Mouse (Mus musculus) c-Kit-negative CD71-positive TER-119-positive erythroid progenitor cells, embryonic 14.5 days (primary cell): ENCODE results near the gene Tmem161a.

ENCODE experiments used
- DNase-seq: peaks from one replicate; pipeline ENCODE4 v3.0.0-alpha.2; 2013; ENCODE audit warnings: low read depth, low spot score

The Tmem161a gene

GRCm38 (mm10) chr8:70172043-70172681 is at the start of gene Tmem161a:
Tmem161a (plus strand) TSS chr8:70172356.
- peak; percentile 93 for DNase-seq

- DNase-seq = no peak
These were observed 49.3 kb upstream of the Tmem161a start for GRCm38 (mm10) chr8:70122863-70123262.

GRCm38 (mm10) chr8:70124992-70125391 is 47.2 kb upstream of the Tmem161a start:
- no peak for DNase-seq

- no peak for DNase-seq
These were observed 43.7 kb upstream of the Tmem161a start for GRCm38 (mm10) chr8:70128435-70128834.

GRCm38 (mm10) chr8:70129309-70129952 is 42.7 kb upstream of the Tmem161a start:
- no peak for DNase-seq

- DNase-seq = no peak
These were observed 42.1 kb upstream of the Tmem161a start for GRCm38 (mm10) chr8:70130066-70130465.

GRCm38 (mm10) chr8:70131166-70131883 is 40.8 kb upstream of the Tmem161a start, which contains the start of gene Nr2c2ap:
Nr2c2ap (plus strand) TSS chr8:70131333.
- peak; percentile 68 for DNase-seq

GRCm38 (mm10) chr8:70134086-70134485 is 38.1 kb upstream of the Tmem161a start:
- no peak for DNase-seq

GRCm38 (mm10) chr8:70134931-70135330 is 37.2 kb upstream of the Tmem161a start:
- no peak for DNase-seq

GRCm38 (mm10) chr8:70136591-70136990 is 35.6 kb upstream of the Tmem161a start:
- DNase-seq = no peak

- no peak for DNase-seq
These were observed 34.3 kb upstream of the Tmem161a start for GRCm38 (mm10) chr8:70137890-70138289.

- DNase-seq = peak; percentile 99
These were observed 32.9 kb upstream of the Tmem161a start, which contains the start of the genes Rfxank, Borcs8 and Mef2b for GRCm38 (mm10) chr8:70139026-70139857. Rfxank (minus strand) TSS chr8:70139154. Borcs8 (plus strand) TSS chr8:70139499. Mef2b (plus strand) TSS chr8:70139711.

- no peak for DNase-seq
These were observed 32.2 kb upstream of the Tmem161a start for GRCm38 (mm10) chr8:70139981-70140380.

GRCm38 (mm10) chr8:70147678-70148607 is 24.2 kb upstream of the Tmem161a start:
- no peak for DNase-seq

- no peak for DNase-seq
These were observed 22.0 kb upstream of the Tmem161a start for GRCm38 (mm10) chr8:70150158-70150557.

- peak; percentile 49 for DNase-seq
These were observed 19.5 kb upstream of the Tmem161a start for GRCm38 (mm10) chr8:70152537-70153257.

GRCm38 (mm10) chr8:70157240-70157800 is 14.8 kb upstream of the Tmem161a start:
- no peak for DNase-seq

GRCm38 (mm10) chr8:70158069-70158853 is 13.9 kb upstream of the Tmem161a start:
- DNase-seq = no peak

GRCm38 (mm10) chr8:70159211-70159610 is 12.9 kb upstream of the Tmem161a start:
- no peak for DNase-seq
